Mouse (Mus musculus) layer of hippocampus, postnatal 36 days (tissue): ENCODE data around the gene Grk6. TPM values are rescaled to one million over a fixed set of nuclear protein-coding genes. Genes with fewer than 3 reads are reported as not detected.
A peak's percentile ranks its signal among the peaks of the same experiment; 100 is the strongest.

Experiments
- DNase-seq, 2 experiments: peaks; one replicate each; pipeline ENCODE4 v3.0.0; 2022
- total RNA-seq, 2 experiments: library from RNA; stranded (reverse); gene quantifications; 2 replicates each; pipeline ENCODE4 v1.2.3; 2021

Gene Grk6
- total RNA-seq: 10 to 100 TPM; 67.7 to 71.1 TPM

DNA sequence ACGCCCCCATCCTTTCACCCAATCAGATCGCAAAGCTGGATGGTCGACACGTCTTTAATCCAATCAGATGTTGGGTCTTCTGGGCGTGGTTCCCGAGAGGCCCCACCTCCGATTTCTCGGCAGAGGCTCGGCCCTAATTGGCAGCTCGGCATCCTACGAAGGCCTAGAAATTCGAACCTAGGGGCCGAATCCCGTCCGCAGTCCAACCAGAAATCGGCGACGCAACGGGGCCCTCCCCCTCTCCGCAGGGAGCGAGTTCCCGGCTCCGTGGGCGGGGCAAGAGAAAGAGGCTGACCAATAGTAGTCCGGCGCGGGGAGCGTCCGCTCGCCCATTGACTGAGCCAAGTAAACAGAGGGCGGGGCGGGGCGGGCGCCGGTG lies at the start of gene Grk6:
Gene Grk6, plus strand, starts transcription at position 136 of the 379 bp plus-strand sequence.
- peak; percentile 99 to 100 for DNase-seq

DNA sequence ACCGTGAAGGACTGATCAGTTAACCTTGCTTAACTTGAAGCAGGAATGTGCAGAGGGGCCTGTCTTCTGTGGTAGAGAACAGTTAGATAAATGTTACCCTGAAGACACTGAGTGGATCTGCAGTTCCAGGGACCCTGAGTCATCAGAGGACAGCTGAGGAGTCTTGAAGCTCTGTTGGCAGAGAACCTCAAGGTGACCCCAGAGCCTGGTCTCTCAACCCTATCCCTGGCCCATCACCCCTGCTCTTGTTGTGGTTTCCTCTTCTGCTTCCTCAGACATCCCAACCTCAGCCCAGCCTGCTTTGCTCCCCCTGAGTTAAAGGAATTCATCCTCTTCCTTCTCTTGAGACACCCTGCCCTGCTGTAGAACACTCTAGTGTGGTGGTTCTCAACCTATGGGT lies 46.8 kb upstream of the Grk6 start, which contains the start of gene Slc34a1:
Gene Slc34a1, plus strand, starts transcription at position 100 of the 400 bp plus-strand sequence.
- no peak for DNase-seq

DNA sequence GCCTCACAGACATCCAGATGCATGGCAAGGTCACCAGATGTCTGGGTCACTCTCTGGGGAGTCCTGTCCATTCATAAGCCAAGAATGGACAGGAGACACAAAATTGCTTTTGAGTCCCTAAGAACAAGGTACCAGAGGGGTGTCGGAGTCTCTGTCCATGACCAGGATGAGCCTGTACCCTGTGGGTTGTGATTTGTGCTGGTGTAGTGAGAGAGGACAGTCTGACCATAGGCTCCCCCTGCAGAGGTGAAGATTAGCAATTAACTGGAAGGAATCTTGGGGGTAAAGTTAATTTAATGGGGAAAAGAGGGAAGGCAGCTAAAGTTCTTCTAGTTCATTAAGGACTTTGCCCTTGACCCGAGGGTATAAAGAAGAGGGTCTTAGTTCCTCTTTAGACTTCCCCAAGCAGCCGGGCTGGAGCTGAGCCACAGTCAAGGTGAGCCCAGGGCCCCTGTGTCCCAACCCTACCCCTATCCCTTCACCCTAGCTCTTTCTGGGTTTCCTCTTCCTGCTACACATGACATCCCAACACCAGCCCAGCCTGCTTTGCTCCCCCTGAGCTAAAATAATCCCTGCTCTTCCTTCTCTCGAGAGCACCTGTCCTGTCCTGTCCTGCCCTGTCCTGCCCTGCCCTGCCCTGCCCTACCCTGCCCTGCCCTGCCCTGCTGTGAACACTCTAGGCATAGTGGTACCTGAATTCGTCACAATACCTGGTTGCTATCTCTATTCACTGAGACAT lies 45.4 kb upstream of the Grk6 start:
- no peak for DNase-seq

DNA sequence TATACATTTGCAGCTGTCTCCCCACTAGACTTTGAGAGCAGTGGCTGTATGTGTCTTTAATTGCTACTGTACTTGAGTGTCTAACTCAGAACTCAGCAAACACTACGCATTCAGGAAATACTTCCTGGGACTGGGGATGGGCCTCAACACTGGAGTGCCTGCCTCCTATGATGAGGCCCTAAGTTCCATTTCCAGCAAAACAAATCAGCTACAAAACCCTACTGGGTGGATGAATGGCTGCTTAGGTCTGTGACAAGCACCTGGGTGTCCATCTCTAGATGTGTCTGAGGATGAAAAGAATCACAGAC lies 44.9 kb upstream of the Grk6 start:
- no peak for DNase-seq

DNA sequence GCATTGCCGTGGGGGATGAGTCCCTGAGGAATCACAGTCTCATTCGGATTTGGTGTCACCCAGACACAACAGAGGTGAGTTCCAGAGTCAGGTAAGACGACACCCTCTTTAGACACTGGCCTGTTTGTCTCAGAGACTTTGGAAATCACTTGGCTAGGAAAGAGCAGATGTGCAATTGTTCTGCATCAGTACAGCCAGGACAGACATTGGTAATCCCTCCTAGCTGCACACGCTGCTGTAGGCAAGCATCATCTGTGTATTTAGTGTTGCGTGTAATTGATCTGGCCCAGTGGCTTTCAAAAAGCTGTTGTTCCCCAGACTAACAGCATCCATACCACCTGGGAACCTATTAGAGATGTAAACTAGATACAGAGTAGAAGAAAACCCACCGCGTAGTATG lies 41.6 kb upstream of the Grk6 start:
- DNase-seq: no peak

DNA sequence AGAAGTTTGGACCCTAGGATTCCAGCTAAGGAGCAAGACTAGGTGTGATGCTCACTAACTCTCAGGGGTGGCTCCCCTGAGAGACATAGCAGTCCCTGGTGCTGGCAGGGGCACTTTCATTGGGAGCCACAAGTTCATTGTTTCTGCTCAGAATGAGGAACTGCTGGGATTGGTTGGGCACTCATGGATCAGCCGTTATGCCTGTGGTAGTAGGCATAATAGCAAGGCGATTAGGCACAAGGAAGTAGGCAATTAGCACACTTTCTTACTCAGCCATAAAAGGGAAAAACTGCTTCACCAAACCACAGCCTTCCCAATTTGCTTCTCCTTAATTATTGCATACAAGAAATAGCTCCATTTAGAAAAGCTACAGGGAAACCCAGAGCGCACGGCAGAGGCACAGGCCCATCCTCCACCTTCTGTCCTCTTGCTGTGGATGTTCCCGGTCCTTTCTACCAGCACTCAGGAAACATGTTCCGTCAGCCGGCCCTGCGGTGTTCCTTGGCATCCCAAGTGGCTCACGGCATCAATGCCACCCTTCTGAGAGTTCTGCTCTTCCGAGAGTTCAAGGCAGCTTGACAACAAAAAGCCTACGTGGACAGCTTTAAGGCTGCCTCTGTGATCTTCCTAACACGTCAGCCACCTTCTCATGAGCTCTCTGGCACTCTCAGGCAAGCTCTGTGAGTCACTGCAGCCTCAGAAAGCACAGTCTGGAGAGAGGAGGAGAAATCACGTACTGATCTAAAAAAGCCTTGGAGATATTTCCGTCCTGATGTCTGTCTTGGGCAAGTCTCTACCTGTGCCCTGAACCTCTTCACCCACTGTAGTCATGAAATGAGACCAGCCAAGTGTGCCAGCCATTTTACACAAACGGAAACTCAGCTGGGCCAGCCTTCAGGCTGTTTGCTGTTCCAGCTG lies 40.7 kb upstream of the Grk6 start:
- peak in 1 of 2 experiments; percentile 36 for DNase-seq

DNA sequence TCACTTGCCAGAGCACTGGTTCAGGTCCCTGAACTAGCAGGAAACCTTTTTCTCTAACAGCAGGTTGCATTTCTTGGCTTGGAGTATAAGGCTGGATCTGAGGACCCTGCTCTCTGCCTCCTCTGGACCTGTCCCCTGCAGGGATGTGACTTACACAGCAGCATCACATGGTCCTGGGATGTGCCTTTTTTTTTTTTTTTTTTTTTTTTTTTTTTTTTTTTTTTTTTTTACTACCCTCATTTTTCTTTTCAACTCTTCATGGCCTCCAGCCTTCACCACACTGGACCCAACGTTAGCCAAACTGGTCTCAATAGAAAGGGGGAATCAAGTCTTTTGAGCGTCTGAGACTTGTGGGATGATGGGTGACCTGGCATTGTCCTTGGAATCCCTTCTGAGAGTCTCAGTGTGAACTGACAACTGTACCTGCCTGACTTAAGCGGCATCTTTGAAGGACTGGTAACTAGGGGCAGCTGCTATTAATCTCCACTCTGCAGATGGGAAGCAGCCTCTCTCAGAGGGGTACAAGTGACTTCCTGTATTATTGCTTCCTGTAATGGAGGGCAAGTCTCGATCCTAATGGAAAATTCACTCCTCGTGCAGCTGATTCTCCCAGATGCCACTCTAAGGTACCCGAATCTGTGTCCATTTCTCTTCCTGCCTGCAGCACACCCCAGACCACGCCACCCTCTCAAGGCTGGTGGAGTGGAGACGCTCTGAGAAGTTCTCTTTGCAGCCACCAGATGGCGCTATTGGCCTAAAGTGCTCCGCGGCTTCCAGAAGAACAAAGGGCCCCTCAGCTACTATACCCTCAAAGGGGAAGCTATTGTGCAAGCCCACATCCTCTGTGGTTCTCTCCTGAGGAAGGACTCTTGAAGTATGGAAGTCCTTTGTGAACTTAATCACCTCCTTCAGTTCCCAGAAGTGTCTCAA lies 39.8 kb upstream of the Grk6 start:
- DNase-seq: peak; percentile 67 to 77

DNA sequence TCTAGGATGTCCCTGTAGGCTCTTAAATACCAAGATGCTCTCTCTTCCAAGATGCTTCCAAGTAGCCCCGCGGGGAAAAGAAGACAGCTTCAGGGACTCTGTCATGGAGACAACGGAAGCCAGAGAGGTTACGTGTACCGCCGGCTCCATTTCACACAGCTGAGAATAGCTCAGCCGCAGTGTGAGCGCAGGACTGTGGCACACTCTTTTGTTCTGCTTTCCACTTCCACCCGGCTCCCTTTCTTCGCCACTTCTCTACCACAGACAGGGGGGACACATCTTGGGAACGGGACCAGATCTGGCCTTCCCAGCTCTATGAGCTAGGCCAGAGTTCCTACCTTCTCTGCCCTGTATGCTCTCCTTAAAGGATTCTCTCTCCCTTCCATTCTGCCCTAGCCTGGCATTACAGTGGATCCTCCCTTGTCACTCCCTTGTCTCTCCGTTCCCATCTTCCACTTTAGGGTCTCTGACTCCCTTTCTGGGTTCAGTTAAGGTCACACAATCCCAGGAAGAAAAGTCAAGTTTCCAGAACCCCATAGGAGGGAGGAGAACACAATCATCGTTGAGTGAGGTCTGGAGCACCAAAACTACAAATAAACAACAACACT lies 39.0 kb upstream of the Grk6 start:
- no peak for DNase-seq

DNA sequence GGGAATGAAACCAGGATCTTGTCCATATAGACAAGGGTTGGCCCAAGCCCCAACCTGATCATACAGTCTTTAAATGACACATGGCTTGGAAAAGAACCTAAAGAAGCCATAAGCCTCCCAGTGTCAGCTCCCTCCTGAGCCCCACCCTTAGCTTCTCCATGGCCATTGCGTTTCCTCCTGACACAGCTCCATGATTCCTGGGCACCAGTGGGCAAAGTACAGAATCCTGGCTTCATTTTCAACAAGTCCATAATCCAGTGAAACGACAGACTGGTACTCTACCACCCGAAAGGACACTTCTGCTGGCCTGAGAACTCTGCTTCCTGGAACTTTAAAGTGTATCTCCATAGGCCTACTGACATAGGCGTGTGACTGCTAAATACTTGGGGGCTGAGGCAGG lies 37.5 kb upstream of the Grk6 start:
- DNase-seq: no peak

DNA sequence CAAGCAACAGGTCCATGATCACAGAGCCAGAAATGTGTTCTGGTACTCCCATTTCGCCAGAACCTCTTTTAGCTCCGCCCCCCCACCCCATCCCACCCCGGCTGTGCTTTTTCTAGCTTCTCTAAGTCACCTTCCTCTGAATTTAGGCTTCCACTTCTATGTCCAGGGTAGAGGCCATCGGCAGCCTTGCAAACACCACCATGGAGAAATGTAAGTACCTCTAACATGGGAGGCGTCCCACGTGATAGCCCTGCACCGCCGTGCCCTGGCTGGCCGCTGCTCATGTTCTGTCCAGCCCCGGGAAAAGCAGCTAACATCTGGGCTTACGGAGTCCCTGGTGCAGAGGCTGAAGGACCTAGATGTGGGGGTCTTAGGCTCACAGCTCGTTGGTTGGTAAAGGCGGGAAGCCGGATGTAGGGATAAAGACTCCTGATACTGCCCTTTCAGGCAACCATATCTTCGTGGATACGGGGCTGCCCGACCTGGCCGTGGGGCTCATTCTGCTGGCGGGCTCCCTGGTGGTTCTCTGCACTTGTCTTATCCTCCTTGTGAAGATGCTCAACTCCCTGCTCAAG lies 36.2 kb upstream of the Grk6 start:
- DNase-seq: no peak

DNA sequence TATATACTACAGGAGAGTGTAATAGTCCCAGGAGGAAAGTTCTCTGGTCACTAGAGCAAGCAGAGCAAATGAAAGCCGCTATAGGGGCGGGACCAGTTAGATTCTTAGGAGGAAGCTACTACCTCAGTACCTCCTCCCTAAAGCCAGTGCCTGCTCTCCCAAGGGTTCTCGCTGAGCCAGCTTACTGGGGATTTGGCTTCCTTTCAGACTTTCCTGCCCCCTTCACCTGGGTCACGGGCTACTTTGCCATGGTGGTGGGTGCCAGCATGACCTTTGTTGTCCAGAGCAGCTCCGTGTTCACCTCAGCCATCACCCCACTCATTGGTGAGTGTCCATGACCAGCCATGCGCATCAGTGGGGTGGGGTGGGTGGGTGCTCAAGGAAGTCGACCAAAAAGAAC lies 33.0 kb upstream of the Grk6 start:
- no peak for DNase-seq

DNA sequence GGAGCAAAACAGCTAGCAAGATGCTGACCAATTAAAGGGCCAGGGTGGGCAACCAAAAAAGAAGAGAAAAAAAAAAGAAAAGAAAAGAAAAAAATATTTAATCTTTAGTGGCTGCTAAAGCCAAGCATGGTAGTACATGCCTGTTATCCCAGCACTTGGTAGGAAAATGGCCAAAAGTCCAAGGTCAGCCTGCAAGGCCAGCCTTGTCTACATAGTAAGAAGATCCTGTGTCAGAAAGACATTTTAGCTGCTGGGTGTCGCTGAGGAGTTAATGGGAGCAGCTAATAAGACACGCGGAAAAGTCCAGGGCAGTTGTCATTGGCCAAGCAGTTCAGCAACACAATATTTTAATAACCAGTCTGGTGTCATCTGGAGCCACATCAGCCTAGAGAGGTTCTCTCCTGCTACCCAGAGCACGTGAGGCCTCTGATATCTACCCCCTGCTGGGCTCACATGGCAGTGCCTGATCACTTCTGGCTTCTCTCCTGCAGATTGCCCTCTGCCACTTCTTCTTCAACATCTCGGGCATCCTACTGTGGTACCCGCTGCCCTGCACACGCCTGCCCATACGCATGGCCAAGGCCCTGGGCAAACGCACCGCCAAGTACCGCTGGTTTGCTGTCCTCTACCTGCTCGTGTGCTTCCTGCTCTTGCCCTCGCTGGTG lies 32.1 kb upstream of the Grk6 start:
- no peak for DNase-seq

DNA sequence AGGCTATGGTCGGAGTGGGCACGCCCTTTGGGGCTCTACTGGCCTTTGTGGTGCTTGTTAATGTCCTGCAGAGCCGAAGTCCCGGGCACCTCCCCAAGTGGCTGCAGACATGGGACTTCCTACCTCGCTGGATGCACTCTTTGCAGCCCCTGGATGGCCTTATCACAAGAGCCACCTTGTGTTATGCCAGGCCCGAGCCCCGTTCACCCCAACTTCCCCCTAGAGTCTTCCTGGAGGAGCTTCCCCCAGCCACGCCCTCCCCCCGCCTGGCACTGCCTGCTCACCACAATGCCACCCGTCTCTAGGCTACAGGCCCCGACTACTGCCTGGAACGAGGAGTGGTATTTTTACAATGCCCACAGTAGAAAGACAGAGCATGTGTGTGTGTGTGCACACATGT lies 31.5 kb upstream of the Grk6 start:
- DNase-seq: no peak

DNA sequence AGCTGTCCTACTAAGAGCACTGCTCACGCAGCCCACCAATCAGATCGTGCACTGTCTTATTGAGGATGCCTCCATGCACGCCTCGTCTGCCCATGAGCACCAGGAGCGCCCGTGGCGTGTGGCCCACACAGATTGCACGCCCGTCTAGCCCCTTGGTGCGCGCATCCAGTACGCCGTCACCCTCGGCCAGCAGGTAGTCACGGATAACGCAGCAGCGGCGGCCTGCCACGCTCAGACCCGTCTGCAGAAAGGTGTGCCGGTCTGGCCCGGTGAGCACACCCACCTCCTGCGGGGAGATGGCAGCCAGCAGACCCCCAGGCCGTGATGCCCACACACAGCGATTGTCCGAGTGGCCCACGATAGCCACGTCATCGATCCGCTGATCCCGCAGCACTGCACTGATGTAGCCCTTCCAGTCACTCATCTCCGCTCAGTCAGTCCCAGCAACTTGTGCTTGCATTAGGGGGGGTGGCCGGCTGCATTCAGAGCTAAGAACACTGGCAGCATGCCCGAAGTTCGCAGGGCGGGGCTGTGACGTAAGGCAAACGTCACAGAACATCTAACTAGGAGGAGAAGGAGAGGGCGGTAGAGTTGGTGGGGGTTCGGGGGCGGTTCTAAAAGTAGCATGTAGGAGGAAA lies 30.0 kb upstream of the Grk6 start, which contains the start of gene Pfn3:
Gene Pfn3, minus strand, starts transcription at position 490 of the 638 bp plus-strand sequence.
- peak; percentile 60 to 61 for DNase-seq

DNA sequence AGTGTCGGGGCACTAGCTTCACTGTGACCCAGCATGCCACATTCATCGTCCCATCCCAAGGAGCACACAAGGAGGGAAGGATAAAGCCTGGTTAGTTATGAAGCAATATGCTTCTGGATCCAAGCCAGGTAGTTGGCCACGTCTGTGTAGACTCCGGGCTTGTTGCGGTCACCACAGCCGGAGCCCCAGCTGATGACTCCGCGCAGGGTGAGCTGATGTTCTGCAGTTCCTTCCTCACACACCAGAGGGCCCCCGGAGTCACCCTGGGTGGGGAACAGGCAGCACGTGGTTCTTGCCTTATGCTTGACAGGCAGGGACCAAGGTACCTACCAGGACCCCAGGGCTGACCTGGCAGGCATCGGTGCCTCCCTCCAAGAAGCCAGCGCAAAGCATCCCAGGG lies 26.9 kb upstream of the Grk6 start:
- DNase-seq: peak; percentile 81 to 84

DNA sequence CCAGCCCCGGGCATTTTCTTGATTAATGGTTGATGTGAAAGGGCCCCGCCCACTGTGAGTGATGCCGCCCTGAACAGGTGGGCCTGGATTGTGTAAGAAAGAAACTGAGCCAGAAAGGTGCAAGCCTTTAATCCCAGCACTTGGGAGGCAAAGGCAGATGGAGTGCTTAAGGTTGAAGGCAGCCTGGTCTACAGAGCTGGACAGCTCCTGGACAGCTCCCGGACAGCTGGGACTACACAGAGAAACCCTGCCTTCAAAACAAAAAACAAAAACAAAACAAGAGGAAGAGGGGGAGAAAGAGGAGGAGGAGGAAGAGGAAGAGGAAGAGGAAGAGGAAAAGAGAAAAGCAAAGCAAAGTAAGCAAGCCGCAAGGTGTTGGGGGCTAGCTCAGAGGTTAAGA lies 25.7 kb upstream of the Grk6 start:
- no peak for DNase-seq

DNA sequence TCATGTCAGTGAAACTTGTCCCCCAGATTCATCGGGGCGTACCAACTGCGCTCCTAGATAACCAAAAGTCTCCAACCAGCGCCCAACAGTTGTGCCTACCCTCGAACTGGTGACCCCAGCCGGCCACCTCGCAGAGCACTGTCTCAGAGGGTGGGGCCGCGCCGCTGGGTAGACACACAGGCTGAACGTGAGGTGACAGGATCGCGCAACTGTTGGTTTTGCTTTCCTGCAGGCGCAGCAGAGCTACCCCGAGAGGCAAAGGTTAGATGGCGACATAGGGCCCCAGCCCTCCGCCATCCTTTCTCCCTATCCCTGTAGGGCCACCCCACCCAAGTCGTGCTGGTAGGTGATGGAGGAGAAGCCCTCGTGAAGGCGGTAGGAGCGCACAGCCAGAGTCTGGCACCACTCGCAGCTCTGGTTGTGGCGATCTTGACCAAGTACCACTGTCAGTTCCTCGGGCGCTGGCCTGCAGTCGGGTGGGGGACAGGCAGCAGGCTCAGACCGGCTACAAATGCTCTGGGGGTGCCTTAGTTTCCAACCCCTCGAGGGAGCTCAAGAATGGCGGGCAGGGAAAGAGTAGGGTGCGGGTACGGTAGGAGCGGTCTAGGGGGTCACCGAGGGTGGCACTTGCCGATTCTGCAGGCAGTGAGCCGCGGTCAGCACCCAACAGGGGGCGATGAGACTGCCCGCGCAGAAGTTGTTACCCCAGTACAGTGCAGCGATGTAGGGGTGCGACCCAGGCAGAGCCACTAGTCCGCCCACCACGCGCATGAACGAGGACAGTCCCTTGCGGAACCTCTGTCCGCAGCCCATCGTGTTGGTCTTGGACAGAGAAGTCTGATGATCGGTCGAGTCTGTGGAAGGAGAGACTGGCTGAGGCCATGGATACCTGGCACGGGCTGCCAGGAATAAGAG lies 24.6 kb upstream of the Grk6 start:
- DNase-seq: no peak

DNA sequence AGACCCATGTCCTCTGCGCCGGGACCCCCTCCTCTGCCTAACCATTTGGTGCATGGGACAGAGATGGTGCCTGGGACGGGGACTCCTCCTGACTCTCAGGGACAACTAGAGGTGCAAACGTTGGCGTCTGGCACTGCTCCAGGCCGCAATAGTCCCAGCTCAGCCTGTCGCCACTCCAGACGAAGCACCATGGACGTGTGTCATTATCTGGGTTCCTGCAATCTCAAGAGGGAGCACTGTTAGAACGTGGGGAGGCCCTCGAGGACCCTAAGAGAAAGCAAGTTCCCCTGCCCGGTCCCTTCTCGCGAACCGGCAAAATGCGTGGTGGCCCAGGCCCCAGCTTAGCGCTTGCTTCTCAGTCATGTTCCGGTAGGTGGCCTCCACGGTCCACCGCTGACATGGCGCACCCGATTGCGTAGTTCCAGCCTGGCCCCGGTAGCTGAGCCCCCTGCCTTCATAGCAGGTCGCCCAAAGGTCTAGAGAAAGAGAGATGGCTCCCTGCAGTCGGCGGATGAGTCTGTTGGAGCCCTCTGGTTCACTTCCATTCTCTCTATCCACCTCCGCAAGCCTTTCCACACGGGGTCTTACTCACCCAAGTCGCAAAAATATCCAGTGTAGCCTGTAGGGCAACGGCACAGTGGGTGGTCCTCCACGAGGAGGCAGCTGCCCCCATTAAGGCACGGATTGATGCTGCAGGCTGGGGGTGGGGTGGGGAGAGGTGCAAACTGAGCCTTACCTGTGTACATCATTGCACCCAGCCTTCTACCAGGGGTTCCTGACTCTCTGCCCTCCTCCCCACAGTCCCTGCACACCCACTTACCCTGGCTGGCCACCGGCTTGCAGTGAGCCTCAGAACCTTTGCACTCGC lies 23.7 kb upstream of the Grk6 start:
- peak; percentile 59 to 62 for DNase-seq

DNA sequence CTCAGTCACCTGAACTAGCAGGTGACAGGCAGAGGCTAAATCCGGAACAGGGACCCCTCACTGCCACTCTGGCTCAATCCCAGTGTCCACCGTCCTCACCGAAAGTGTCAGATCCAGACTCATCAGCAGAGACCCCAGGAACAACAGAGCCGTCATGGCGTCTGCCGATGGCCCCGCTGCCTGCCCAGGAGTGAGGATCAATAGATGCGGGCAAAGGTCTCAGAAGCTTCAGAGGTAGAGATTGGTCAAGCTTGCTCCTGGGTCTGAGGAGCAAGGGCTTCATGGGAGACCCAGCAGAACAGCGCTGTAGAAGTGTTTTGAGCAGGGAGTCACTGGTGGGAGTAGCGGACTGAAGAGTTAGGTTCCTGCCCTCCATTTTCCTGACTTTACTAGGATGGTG lies 18.3 kb upstream of the Grk6 start, which contains the start of gene F12:
Gene F12, minus strand, starts transcription at position 181 of the 400 bp plus-strand sequence.
- DNase-seq: no peak
